Mouse (Mus musculus) kidney, adult 2 months (tissue): ENCODE results near the gene Slc34a3. TPM values are rescaled to one million over a fixed set of nuclear protein-coding genes. Genes with fewer than 3 reads are reported as not detected.

ENCODE experiments used
- DNase-seq: peaks from one replicate; pipeline ENCODE4 v3.0.0; 2021
- H3K27ac ChIP-seq: fragments of 200-500 bp; 2 replicates; pipeline ENCODE4 v1.5.1; 2012; ENCODE audit warnings: low read depth, low read length, control low read depth, inconsistent platforms; ENCODE audit not compliant: insufficient read depth
- H3K27me3 ChIP-seq: fragments of 200-500 bp; replicated peaks from 2 replicates; pipeline ENCODE4 v1.6.1; 2012; ENCODE audit warnings: mild to moderate bottlenecking, moderate library complexity, low read length, inconsistent platforms; ENCODE audit not compliant: control insufficient read depth, insufficient read depth
- H3K36me3 ChIP-seq: fragments of 200-500 bp; 2 replicates; pipeline ENCODE4 v1.6.1; 2012; ENCODE audit warnings: mild to moderate bottlenecking, moderate library complexity, low read length, inconsistent platforms; ENCODE audit not compliant: control insufficient read depth, insufficient read depth
- H3K4me1 ChIP-seq: fragments of 200-500 bp; 2 replicates; pipeline ENCODE4 v1.6.1; 2011; ENCODE audit warnings: low read length; ENCODE audit not compliant: control insufficient read depth, insufficient read depth
- H3K4me3 ChIP-seq: fragments of 200-500 bp; 2 replicates; pipeline ENCODE4 v1.5.1; 2011; ENCODE audit warnings: mild to moderate bottlenecking, low read depth, low read length, control low read depth; ENCODE audit not compliant: insufficient read depth
- CTCF ChIP-seq: fragments of 200-500 bp; conservative IDR thresholded peaks from 2 replicates; pipeline ENCODE4 v1.5.1; 2011; ENCODE audit warnings: low read depth, mild to moderate bottlenecking, control low read depth, low read length, moderate library complexity, mixed read lengths; ENCODE audit not compliant: insufficient read depth, insufficient read length
- POLR2A ChIP-seq: fragments of 200-500 bp; IDR thresholded peaks from one replicate; pipeline ENCODE4 v1.6.1; 2011; ENCODE audit warnings: low read depth, low read length, control low read depth
- WGBS: fragments of 180-500 bp; shearing (Covaris S2); methylation state at CpG from one replicate; pipeline ENCODE4 v1.1.7; 2018; 5-methylcytosine and 5-hydroxymethylcytosine counted together
- polyA plus RNA-seq: library from polyadenylated mRNA; depleted of rRNA; stranded (reverse); fragments of >200 nt; gene quantifications from 2 replicates; pipeline ENCODE4 v1.2.3, GENCODE M21; 2012; rRNA removed

Gene Slc34a3
- 240 and 299 TPM in 2 replicates for polyA plus RNA-seq

- H3K4me3 ChIP-seq, result peak within 1 kb of the TSS; percentile 34
- H3K27ac ChIP-seq, result peak within 1 kb of the TSS; percentile 65
- no peaks in the 10 kb centered on the region for H3K36me3 ChIP-seq
- no peak for TF ChIP-seq POLR2A
- TF ChIP-seq CTCF, result no peak
- no peaks in the 10 kb centered on the region for H3K27me3 ChIP-seq
- peaks cover 12% of the 10 kb centered on the region for H3K4me1 ChIP-seq
- peak; percentile 63 for DNase-seq
- 44% methylated on average over 3 of the region's 3 CpGs for WGBS
These were observed at the start of gene Slc34a3 for GRCm38 (mm10) chr2:25234050-25234449. Gene Slc34a3 (minus strand): TSS chr2:25234364.

GRCm38 (mm10) chr2:25278928-25279882 is 45.0 kb upstream of the Slc34a3 start:
- DNase-seq, result peak; percentile 87
- peaks cover 3% of the 10 kb centered on the region for H3K36me3 ChIP-seq
- H3K27ac ChIP-seq, result no peak overlapping the region
- no peaks in the 10 kb centered on the region for H3K4me1 ChIP-seq
- no peak overlapping the region for H3K4me3 ChIP-seq
- TF ChIP-seq POLR2A (no peak), CTCF (peak; percentile 84)
- no peaks in the 10 kb centered on the region for H3K27me3 ChIP-seq
- 62% methylated on average over 13 of the region's 13 CpGs for WGBS

GRCm38 (mm10) chr2:25273010-25273409 is 38.8 kb upstream of the Slc34a3 start:
- Histone ChIP-seq H3K4me3 (peak overlapping the region; percentile 85), H3K36me3 (no peaks in the 10 kb centered on the region; the same call in 1 of the 2 replicates), H3K27ac (no peak overlapping the region), H3K27me3 (no peaks in the 10 kb centered on the region), H3K4me1 (peaks cover 10% of the 10 kb centered on the region; the same call in 1 of the 2 replicates)
- TF ChIP-seq POLR2A, result no peak
- 26% methylated on average over 16 of the region's 16 CpGs for WGBS
- DNase-seq, result no peak

- WGBS, result under 1% methylated on average over 29 of the region's 29 CpGs
- H3K27ac ChIP-seq, result no peak overlapping the region
- no peaks in the 10 kb centered on the region for H3K27me3 ChIP-seq
- peaks cover 15% of the 10 kb centered on the region; the same call in 1 of the 2 replicates for H3K4me1 ChIP-seq
- no peaks in the 10 kb centered on the region; the same call in 1 of the 2 replicates for H3K36me3 ChIP-seq
- H3K4me3 ChIP-seq, result peak overlapping the region; percentile 85
- TF ChIP-seq CTCF (no peak), POLR2A (no peak)
- no peak for DNase-seq
These were observed 38.4 kb upstream of the Slc34a3 start for GRCm38 (mm10) chr2:25272515-25272914.

- peak; percentile 99 for DNase-seq
- TF ChIP-seq CTCF, result peak; percentile 52; the same call in 1 of the 2 replicates
- peak; percentile 86 for TF ChIP-seq POLR2A
- Histone ChIP-seq H3K27ac (peak within 1 kb of the TSS; percentile 46), H3K27me3 (no peaks in the 10 kb centered on the region), H3K4me3 (peak within 1 kb of the TSS; percentile 85), H3K4me1 (peaks cover 21% of the 10 kb centered on the region), H3K36me3 (no peaks in the 10 kb centered on the region; the same call in 1 of the 2 replicates)
- 1% methylated on average over 55 of the region's 55 CpGs for WGBS
These were observed 37.8 kb upstream of the Slc34a3 start, which contains the start of the genes Ssna1 and Anapc2 for GRCm38 (mm10) chr2:25271827-25272511. Gene Ssna1 (minus strand): TSS chr2:25272438. Gene Anapc2 (plus strand): TSS chr2:25272478.

DNA sequence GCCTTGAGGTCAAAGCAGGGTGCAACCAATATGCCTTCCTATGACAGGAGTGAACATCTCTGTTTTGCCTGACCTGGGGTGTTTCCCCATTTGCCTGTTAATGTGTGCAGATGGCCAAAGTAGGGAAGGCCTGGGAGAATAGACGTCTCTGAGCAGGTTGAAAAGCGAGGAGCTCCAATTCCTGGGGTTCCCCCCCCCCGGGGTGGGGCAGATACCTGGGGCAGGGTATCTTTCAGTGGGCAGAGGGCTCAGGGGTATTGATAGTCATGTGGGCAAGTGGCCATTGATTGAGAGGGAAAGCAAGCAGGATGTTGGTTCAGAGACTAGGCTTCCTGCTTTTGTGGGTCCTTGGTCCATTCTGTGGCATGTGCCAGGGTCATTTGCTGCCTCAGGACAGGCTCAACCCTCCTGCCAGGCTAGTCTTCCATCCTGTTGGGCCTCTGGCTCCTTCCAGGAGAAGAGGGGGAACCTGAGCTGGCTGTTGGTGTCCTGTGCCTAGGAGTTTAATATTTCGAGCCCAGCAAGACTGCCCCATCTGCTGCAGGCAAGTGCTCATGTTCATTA is 33.7 kb upstream of the Slc34a3 start:
- DNase-seq, result no peak
- no peaks in the 10 kb centered on the region for H3K27me3 ChIP-seq
- no peaks in the 10 kb centered on the region for H3K36me3 ChIP-seq
- peaks cover 25% of the 10 kb centered on the region for H3K4me1 ChIP-seq
- no peak for TF ChIP-seq CTCF
- no peak for TF ChIP-seq POLR2A
- 68% methylated on average over 4 of the region's 4 CpGs for WGBS
- H3K27ac ChIP-seq, result no peak overlapping the region
- no peak overlapping the region for H3K4me3 ChIP-seq
